Mouse (Mus musculus): ENCODE measurements around the gene Fbxl18.

The Fbxl18 gene

GRCm38 (mm10) chr5:142916593-142916992 lies 21.4 kb upstream of the Fbxl18 start:
- no peak for DNase-seq (ENCODE audit: extremely low spot score, low spot score)

- no peak for DNase-seq (ENCODE audit: extremely low spot score, low spot score)
These were observed 20.0 kb upstream of the Fbxl18 start for GRCm38 (mm10) chr5:142915231-142915630.

GRCm38 (mm10) chr5:142912739-142913138 lies 17.5 kb upstream of the Fbxl18 start:
- no peak for DNase-seq (ENCODE audit: extremely low spot score, low spot score)

GRCm38 (mm10) chr5:142912320-142912719 lies 17.1 kb upstream of the Fbxl18 start:
- no peak for DNase-seq (ENCODE audit: extremely low spot score, low spot score)

GRCm38 (mm10) chr5:142911629-142912028 lies 16.4 kb upstream of the Fbxl18 start:
- no peak for DNase-seq (ENCODE audit: extremely low spot score, low spot score)

- peak; percentile 27 for DNase-seq (ENCODE audit: extremely low spot score, low spot score)
These were observed 14.5 kb upstream of the Fbxl18 start for GRCm38 (mm10) chr5:142909576-142910278.

- DNase-seq (ENCODE audit: extremely low spot score, low spot score): peak; percentile 33
These were observed 13.8 kb upstream of the Fbxl18 start for GRCm38 (mm10) chr5:142908941-142909575.

- no peak for DNase-seq (ENCODE audit: extremely low spot score, low spot score)
These were observed 12.8 kb upstream of the Fbxl18 start for GRCm38 (mm10) chr5:142907803-142908559.

GRCm38 (mm10) chr5:142907048-142907802 lies 12.0 kb upstream of the Fbxl18 start:
- peak; percentile 74 for DNase-seq (ENCODE audit: extremely low spot score, low spot score)

GRCm38 (mm10) chr5:142906532-142907047 lies 11.4 kb upstream of the Fbxl18 start, which contains the start of gene Actb:
Actb (minus strand) TSS chr5:142906754.
- DNase-seq (ENCODE audit: extremely low spot score, low spot score): peak; percentile 98

- DNase-seq (ENCODE audit: extremely low spot score, low spot score): peak; percentile 100
These were observed 10.7 kb upstream of the Fbxl18 start for GRCm38 (mm10) chr5:142905725-142906531.

- no peak for DNase-seq (ENCODE audit: extremely low spot score, low spot score)
These were observed 9.9 kb upstream of the Fbxl18 start for GRCm38 (mm10) chr5:142905038-142905695.

GRCm38 (mm10) chr5:142904208-142905037 lies 9.2 kb upstream of the Fbxl18 start:
- DNase-seq (ENCODE audit: extremely low spot score, low spot score): no peak

- DNase-seq (ENCODE audit: extremely low spot score, low spot score): no peak
These were observed 8.4 kb upstream of the Fbxl18 start for GRCm38 (mm10) chr5:142903470-142904207.

- DNase-seq (ENCODE audit: extremely low spot score, low spot score): peak; percentile 55
These were observed 7.5 kb upstream of the Fbxl18 start for GRCm38 (mm10) chr5:142902506-142903314.

- DNase-seq (ENCODE audit: extremely low spot score, low spot score): peak; percentile 49
These were observed 6.8 kb upstream of the Fbxl18 start for GRCm38 (mm10) chr5:142901846-142902505.

GRCm38 (mm10) chr5:142901355-142901802 lies 6.2 kb upstream of the Fbxl18 start:
- DNase-seq (ENCODE audit: extremely low spot score, low spot score): peak; percentile 48
